Mouse (Mus musculus) NIH3T3 (cell line): ENCODE measurements around the gene Olfr784.
A peak's percentile ranks its signal among the peaks of the same experiment; 100 is the strongest.
"Not testable (repeated sequence)": the region's sequence is repeated elsewhere in the genome, so short reads cannot be mapped to it uniquely, and the experiment has no call there.

Experiments
- DNase-seq: peaks from one replicate; pipeline ENCODE4 v3.0.0-alpha.2; 2012; ENCODE audit warnings: low read depth

Olfr784 gene

DNA sequence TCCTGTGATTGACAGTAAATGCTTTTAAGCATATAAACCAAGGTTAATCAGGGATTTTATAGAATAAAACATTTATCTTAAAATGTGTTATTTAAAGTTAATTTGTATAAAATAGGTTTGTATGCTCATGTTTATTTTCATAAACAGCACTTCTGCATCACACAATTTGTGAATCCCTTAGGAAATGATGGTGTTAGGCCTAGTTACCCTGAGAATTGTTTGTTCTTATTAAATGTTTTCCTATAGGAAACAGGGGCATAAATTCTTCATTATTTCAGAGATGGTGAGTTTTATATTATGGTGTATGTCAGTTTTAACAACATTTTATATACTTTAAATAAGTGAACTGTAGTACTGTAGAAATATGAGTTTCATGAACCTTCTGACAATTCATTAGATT is at the start of gene Olfr784:
TSS of gene Olfr784 (plus strand) at position 301 of the 400 bp plus-strand sequence.
- no peak for DNase-seq

DNA sequence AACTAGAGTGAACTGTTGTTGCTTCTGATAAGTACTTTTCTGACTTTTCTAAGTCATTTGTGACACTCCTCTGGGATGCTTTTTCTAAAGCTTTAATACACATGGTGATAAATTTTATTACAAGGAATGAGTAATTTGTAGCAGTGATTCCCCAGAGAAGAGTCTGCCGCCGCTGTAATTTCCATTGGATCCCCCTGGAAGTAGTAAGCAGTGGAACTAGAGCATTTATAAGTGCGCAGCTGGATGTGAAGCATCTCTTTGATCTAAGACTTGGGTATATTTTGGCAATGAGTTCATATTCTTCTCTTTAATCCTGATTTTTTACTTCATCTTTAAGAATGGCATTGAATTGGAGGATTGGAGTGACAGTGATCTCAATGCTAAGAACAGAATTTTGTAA is 35.3 kb upstream of the Olfr784 start, which contains the start of gene Olfr782:
TSS of gene Olfr782 (plus strand) at position 301 of the 400 bp plus-strand sequence.
- no peak for DNase-seq

DNA sequence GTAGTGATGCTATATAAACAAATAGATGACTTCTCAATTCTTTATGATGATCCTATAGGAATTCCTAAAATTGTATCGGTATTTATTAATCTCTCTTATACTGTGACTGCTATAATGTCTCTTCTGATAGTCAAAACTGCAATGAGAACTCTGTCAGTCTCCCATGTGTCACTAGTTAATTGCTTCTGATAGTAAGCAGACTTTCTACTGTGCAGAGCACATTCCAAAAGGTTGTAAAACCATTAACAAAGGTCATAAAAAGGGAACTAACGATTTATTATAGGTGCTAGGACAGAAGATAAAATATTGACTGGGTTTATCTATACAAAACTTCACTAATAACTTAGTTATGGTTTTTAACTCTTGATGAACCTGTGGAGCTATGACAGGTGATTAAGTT is 31.4 kb upstream of the Olfr784 start:
- not testable (repeated sequence) for DNase-seq

DNA sequence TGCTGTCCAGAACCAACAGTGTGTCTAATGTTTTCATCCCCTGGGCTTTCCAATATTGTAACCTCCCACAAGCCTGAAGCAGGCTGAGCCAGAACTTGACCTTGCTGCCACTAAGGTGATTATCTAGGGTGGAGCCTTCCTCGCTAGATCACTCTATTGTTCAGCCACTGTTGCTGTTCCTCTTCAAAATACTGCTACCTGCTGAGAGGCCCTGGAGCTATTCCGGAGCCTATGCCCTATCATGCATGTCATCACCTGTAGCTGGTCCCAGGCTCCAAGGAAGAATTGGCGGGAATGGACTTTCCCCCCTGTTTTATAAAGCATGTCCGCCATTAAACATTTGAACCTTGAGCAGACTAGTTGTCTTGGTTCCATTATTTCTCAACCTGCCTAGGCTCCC is 27.4 kb upstream of the Olfr784 start:
- DNase-seq = not testable (repeated sequence)

DNA sequence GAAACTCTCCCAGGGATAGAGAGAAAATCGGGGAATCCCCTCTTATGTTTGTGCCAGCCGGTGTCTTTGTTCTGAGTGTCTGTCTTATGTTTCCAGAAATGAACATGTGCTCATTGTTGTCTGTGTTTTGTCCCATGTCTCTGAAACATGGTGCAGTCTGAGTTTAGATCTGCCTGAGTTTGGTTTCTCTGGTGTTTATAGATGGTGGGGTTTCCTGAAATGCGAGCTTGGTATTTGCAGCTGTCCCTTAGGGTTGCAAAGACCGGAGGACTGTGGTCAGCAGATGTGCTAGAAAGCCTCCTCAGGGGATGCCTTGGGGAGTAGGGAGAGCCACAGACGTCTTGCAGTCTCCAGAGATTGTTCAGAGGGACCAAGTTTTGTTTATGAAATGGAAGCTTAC is 26.6 kb upstream of the Olfr784 start:
- no peak for DNase-seq

DNA sequence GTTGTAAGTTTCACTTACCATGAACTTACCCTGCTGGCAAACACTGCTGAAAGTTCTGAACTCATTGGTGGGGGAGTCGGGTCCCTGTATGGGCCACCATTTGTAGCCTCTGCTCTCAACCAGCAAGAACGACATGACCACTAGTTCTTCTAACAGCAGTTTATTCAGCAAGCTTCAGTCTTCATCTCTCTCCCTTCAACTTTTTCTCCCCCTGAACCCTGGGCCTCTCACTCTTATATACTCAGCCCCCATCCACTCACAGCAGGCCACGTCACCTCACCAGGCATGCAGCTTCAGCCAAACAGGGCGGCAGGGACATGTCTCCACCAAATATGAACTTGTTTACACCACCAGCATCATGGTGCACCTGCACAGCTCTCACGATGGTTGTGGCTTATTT is 9.8 kb upstream of the Olfr784 start:
- DNase-seq = peak; percentile 44

DNA sequence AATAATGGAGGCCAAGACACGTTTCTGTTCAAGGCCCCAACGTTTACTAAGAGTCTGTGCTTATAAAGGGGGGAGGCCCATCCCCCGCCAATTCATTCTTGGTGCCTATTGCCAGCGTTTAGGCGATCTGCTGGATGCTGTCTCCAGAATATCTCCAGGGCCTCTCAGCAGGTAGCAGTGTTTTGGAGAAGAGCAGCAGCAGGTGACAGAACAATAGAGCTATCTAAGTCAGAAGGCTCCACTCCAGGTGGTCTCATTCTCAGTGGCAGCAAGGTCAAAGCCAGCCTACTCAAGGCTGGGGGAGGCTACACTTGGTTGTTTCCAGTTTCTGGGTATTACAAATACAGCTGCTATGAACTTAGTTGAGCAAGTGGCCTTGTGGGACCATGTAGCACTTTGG is 17.0 kb downstream of the Olfr784 start:
- no peak for DNase-seq

DNA sequence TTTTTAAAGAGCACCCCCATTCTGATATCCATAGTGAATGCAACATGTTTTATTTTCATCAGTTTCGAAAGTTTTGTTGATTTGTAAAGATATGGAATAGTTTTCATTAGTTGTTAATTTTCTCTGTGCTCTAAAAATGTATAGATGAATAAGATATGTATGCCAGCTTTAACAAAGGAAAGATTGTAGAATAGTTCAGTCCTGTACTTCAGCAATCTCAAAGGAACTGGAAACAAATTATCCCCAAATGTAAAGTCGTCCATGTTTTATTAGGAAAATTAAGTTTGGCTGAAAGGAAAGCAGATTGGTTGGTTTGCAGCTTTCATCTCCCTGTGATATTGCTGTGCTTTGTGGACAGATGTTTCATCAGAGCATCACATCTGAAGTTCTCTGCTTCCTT is 21.2 kb downstream of the Olfr784 start, which contains the start of gene Olfr785:
TSS of gene Olfr785 (plus strand) at position 301 of the 400 bp plus-strand sequence.
- no peak for DNase-seq

DNA sequence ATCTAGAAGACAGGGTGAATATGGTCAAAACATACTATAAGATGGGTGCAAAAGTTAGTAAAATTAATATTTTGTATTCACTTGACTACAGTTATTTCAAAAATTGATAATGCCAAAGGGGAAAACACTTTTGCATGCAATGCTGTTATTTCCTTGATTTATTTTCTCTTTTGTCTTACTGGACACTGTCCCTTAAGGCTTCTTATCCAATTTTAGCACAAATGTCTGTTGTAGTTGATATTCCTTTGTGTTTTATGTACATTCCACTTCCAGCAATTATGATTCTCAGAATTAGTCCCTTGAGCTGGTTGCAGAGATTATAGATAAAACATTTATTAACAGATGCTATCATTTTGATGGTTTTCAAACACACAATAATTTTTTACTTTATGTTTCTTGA is 43.1 kb downstream of the Olfr784 start, which contains the start of gene Olfr786:
TSS of gene Olfr786 (plus strand) at position 301 of the 400 bp plus-strand sequence.
- no peak for DNase-seq
